Mouse (Mus musculus) thymus, adult 2 months (tissue): Measurements from ENCODE around the gene Srrm4.

ENCODE experiments used
- CTCF ChIP-seq: fragments of 200-500 bp; IDR thresholded peaks from 2 replicates; pipeline ENCODE4 v1.5.1; 2012; ENCODE audit warnings: mild to moderate bottlenecking, control low read depth, low read length, moderate library complexity, borderline replicate concordance; ENCODE audit not compliant: control insufficient read depth, poor library complexity, insufficient read depth; ENCODE audit errors: extremely low read depth
- POLR2A ChIP-seq: fragments of 200-500 bp; IDR thresholded peaks from 2 replicates; pipeline ENCODE4 v1.6.1; 2012; ENCODE audit warnings: mild to moderate bottlenecking, low read length, control low read depth, moderate library complexity; ENCODE audit not compliant: control insufficient read depth, poor library complexity, insufficient read depth; ENCODE audit errors: extremely low read depth

DNA sequence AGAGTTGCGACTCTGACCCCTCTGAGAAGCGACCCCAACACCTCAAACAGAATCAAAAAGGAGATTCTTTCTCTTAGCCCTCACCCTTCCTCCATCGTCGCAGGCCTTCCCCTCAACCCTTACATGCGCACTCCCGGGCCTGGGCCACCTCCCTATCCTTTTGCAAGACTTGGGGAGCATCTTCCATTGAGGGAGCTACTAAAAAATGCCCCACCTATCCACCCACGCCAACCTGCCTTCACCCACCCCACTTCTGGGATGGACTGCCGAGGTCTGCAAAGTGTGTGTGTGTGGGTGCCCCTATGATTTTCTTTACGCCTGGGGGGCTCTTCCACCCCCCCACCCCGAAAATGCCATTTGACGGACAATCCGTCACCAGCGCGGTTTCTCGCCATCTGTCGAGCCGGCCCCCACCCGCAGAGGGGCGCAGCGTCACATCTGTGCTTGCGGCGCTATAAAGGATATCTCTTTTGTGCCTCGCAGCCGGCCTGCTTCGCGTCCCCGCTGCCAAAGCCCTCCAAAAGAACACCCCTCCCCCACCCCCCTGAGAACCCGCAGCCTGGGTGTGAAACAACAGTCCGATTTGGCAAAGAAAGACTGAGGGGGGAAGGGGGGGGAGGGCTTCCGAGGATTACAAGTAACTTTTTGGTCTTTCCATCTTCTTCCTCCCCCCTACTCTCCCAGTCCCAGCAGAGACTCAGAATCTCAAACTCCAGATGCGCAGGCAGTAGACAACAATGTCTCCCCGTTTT is 608 bp upstream of the Srrm4 start:
- TF ChIP-seq POLR2A (no peak), CTCF (no peak)
